Mouse (Mus musculus): ENCODE data around the gene Dnajb11. TPM values are rescaled to one million over a fixed set of nuclear protein-coding genes. Genes with fewer than 3 reads are reported as not detected.

The Dnajb11 gene
- total RNA-seq, 2 experiments from 2014 or later, result 61.1 to 62.5 TPM

DNA sequence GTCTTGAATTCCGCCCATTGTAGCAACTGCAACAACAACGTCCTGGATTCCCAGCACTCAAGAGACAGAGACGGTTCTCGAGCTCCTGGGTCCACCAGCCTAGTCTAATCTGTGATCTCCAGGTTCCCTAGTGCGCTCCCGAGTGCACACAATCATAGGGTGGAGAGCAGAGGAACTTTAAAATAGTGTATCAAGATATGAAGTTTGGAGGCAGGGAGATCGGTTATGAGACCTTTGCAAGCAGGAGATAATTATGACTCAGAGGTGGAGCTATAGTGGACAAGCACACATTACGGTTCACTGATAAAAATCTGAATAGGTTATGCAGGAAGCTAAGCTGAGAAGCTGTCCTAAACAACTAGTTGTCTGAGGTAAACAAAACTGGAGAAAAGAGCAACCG is 872 bp upstream of the Dnajb11 start:
- Histone ChIP-seq H3K27ac (peak overlapping the region; percentile 81), H3K4me3 (peak overlapping the region; percentile 98)
- no peak for TF ChIP-seq CTCF (conservative IDR thresholded peaks at IDR 0.05)
- no peak for DNase-seq (ENCODE audit: low spot score in 2 of 2)

DNA sequence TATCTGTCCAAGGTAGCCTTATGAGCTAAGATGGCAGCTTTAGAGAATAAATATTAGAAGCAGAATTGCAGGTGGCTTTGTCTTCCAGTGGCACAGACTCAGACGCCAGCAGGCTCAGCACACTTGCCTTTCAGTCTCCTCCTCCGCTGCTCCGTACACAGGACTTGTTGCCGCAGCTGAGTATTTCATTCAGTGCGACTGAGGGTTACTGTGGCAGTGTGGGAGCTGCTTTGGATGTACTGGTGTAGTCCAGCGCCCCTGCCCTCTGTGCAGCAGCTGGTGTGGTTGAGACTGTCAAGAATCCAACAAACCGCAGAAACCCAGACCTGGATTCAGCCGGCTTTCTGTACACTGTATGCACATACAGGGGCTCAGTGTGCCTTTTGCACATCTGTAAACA is 14.8 kb downstream of the Dnajb11 start:
- H3K27ac ChIP-seq, result peak overlapping the region; percentile 40; the same call in 1 of the 2 replicates
- no peak overlapping the region for H3K4me3 ChIP-seq
- no peak for DNase-seq (ENCODE audit: low spot score in 2 of 2)
- TF ChIP-seq CTCF (conservative IDR thresholded peaks at IDR 0.05), result no peak

DNA sequence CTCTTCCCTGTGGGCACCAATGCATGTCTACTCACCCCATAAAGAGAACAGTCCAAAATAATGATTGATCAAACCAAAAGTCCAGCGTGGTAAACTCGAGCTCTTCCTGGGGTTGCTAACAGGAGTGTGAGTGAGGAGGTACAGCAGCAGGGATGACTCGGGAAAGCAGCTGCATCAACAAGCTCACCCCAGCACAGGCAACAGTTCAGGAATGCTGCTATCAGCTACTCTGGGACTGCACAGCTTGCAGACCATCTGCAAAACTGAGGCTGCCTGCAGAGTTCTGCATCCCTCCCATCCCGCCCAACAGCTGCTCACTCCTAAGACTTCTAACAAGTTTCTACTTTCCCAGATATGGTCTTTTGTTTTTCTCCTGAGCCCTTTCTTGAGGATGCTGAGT is 15.7 kb downstream of the Dnajb11 start:
- Histone ChIP-seq H3K4me3 (no peak overlapping the region), H3K27ac (peak overlapping the region; percentile 40; the same call in 1 of the 2 replicates)
- no peak for TF ChIP-seq CTCF (conservative IDR thresholded peaks at IDR 0.05)
- DNase-seq (ENCODE audit: low spot score in 2 of 2), result no peak

DNA sequence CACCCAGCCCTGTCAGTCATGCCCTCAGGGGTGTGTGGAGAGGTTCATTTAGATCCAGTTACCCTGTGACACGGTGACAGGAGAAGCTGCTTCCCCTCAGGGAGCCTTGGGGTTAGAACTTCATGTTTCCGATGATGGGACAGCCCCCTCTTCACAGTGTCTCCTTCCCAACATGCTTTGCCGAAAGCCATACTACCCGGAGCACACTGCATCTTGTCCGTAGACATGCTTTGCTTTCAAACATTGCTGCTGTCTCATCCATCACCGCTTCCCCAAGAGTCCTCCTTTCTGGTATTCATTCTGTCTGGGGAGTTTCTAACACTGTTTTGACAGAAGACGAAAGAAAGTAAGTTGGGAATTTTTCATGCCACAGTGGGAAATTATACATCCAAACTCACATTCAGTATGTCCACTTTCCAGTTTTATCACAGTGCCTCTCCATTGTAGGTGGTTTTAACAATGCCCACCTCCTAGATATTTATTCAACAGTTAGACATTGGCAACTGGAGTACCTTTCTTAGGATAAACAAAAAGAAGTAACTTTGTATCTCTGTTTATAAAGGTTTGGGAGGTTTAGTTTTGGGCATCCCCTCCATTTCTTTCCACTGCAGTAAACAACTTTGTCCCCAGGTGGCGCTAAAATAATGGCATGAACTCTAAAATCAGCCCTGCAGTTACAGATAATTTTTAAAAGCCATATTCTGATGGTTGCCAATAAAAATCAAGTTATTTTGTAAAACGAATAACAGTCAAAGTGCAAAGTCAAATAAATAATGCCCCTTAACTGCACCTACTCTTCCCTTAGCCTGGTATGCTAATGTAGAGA is 18.8 kb downstream of the Dnajb11 start:
- TF ChIP-seq CTCF (conservative IDR thresholded peaks at IDR 0.05), result peak; percentile 89
- peak in 1 of 2 experiments; percentile 55 for DNase-seq (ENCODE audit: low spot score in 2 of 2)
- no peak overlapping the region for H3K4me3 ChIP-seq
- 0 out of 2 replicates have a peak overlapping the region, but pooled peaks have one; percentile 23 for H3K27ac ChIP-seq

DNA sequence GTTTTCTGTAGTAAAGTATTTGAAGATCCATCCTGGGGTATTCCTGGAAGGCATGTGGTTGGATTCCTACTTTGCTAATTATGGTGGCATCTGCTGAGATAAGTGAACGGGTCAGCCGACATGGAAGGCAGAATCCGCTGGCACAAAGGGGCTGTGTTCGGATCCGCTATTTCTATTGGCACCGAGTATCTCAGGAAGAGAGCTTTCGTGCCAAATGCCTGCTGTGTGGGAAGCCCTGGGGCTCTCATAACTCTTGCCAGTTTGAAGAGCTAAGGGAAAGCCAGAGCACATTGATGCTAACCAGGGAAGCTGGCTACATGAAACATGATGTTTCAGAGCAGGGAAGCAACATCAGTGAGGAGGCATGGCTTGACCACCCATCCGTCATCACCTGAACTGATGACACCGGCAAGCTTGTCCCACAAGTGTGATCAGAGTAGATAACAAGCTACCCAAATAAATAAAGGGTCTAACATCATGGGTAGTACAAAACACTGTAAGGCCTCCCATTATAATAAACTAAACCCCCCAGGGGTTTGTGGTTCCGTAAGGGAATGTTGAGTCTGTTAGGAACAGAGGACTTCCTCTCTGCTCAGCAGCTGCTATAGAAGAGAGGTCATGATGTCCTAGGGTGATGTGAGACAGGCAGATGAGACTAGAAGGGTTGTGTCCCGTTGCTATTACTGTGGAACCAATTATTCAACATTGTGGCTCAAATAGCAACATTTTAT is 20.2 kb downstream of the Dnajb11 start:
- peak; percentile 27 to 29 for DNase-seq (ENCODE audit: low spot score in 2 of 2)
- Histone ChIP-seq H3K4me3 (no peak overlapping the region), H3K27ac (no peak overlapping the region)
- no peak for TF ChIP-seq CTCF (conservative IDR thresholded peaks at IDR 0.05)

DNA sequence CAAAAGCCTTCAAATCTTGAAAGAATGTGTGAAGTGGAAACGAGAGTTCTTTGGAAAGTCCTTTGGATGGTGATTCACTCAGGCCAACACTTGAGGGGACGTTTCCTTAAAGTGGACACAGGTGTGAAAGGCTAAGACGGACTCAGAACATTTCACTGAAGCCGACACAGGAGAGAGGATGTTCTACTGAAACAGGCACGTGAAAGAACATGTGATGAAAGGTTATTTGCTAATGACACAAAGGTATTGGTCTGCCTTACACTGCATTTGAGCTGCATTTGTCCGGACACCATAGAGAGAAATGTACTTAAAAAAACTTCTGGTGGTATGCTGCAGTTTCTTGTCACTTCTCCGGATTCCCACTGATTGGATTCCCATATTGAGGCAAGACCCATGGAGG is 21.1 kb downstream of the Dnajb11 start:
- no peak overlapping the region for H3K27ac ChIP-seq
- H3K4me3 ChIP-seq, result no peak overlapping the region
- no peak for TF ChIP-seq CTCF (conservative IDR thresholded peaks at IDR 0.05)

DNA sequence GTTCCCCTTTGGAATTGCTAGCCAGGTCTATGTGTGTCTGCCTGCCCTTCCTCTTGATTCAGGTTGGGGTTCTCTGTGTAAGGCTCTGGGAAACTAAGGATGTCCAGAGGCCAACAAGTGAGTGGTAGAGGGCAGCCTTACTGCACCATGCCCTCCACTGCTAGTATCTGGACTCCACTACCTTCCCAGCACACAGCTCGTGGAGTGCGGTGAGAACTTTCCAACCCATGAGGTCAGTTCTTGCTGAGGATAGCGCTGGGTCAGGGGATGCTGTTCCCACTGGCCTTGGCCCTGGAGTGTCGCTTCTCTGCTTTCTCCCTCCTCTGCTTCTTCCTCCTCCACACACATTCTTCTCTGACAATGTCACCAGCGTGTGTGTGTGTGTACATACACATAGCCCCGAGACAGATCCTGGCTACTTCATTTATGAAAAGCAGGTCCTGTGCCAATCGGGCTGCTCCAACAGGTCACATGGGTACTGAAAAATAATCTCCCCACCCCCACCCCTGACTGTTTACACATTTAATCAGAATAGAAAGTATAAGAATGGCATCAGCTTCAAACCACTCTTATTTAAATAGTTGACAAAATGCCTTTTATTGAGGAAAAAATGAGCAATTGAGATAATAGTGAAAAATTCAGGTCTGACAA is 22.4 kb downstream of the Dnajb11 start:
- TF ChIP-seq CTCF (conservative IDR thresholded peaks at IDR 0.05), result no peak

More for the DNA sequence above, 21.1 kb downstream of the Dnajb11 start:
- no peak for DNase-seq (ENCODE audit: low spot score in 2 of 2)

DNA sequence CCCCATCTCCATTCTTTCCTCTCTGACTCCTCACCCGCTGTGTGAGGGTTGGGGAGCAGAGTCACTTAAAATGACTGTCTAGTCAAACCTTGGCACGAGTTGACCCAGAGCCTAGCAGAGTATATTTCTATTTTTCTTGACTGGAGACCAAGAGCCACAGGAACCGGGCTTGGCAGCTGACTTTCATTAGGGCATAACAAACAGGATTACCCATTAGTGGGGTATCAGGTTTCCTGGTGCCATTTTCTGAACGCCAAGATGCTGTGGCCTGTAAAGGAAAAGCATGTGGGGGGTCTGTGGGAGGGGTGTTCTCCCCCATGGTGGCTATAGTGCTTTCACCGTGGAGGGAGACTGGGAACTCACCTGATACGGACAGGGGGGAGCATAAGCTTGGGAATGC is 23.3 kb downstream of the Dnajb11 start:
- H3K27ac ChIP-seq, result no peak overlapping the region
- no peak for TF ChIP-seq CTCF (conservative IDR thresholded peaks at IDR 0.05)
- H3K4me3 ChIP-seq, result no peak overlapping the region
- no peak for DNase-seq (ENCODE audit: low spot score in 2 of 2)

More for the DNA sequence above, 22.4 kb downstream of the Dnajb11 start:
- no peak for DNase-seq (ENCODE audit: low spot score in 2 of 2)
- Histone ChIP-seq H3K27ac (no peak overlapping the region), H3K4me3 (no peak overlapping the region)

DNA sequence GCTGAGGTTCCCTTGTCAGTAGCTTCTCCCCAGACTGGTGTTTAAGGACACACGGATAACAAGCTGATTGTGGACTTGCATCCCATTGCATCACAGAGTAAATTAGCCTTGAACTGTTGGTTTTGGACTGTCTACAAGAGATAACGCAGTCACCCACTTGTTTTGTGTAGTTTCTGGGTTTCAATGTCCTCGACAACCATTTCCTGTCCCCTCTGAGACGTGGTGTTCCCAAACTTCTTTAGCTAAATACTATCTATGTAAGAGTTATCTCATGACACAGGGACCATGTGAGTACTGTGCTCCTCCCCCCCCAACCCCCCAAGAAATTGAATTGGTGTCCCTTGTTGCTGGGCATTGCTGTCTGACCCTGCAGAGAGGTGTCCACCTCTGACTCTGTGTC is 23.8 kb downstream of the Dnajb11 start:
- H3K27ac ChIP-seq, result no peak overlapping the region
- TF ChIP-seq CTCF (conservative IDR thresholded peaks at IDR 0.05), result no peak
- no peak overlapping the region for H3K4me3 ChIP-seq
- no peak for DNase-seq (ENCODE audit: low spot score in 2 of 2)

DNA sequence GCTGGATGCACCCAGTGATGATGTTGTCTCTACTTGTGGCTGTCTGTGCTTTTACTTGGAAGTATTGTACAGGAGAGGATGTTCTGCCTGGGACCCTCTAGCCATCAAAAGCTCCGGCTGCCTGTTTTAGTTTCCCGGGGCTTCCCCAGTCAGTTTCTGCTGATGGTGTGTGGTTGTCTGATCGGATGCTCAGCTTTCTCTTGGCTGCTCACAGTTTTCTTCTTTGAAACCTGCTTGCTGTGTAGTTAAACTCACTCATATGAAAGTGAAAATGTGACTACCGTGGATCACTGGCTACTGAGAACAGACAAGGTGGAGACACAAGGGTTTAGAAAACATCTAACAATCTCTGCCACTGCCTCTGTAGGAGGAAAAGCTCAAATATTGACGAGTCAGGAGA is 25.8 kb downstream of the Dnajb11 start:
- TF ChIP-seq CTCF (conservative IDR thresholded peaks at IDR 0.05), result no peak
- DNase-seq (ENCODE audit: low spot score in 2 of 2), result no peak
- Histone ChIP-seq H3K4me3 (no peak overlapping the region), H3K27ac (no peak overlapping the region)

DNA sequence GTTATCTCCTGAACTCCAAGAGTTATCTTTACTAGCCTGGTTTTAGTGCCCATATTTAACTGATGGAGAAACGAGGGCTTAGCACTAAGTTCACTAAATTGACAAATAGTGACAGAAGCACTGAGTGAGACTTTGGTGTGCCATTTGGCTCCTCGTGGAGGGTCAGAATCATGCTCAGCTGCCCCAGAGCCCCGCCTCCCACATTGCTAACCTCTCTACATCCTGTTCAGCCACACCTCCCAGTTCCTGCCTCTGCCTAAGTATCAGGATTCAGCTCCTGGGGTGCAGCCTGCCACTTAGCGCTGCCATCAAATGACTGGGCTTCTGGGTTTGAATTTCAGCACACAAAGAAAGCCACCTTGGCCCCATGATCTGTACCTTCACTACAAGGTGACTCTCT is 27.7 kb downstream of the Dnajb11 start:
- Histone ChIP-seq H3K4me3 (no peak overlapping the region), H3K27ac (no peak overlapping the region)
- no peak for DNase-seq (ENCODE audit: low spot score in 2 of 2)
- TF ChIP-seq CTCF (conservative IDR thresholded peaks at IDR 0.05), result no peak

DNA sequence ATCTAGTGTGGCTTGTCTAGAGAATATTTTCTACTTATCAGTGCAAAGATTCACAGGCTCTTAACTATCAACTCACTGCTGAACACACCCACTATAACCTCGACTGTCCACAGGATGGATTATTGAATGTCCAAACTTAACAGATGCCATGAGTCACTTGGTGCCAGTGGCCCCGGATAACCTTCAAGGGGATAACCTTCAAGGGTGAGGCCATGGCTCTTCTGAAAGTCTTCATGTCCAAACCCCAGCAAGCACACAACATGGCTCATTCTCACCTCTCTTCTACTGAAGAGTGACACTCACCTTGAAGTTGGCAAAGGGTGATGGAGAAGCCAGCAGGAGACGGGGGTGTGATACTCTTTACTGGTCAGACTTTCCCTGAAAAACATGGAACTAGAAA is 29.1 kb downstream of the Dnajb11 start:
- TF ChIP-seq CTCF (conservative IDR thresholded peaks at IDR 0.05), result no peak
- Histone ChIP-seq H3K27ac (no peak overlapping the region), H3K4me3 (no peak overlapping the region)
- DNase-seq (ENCODE audit: low spot score in 2 of 2), result no peak

DNA sequence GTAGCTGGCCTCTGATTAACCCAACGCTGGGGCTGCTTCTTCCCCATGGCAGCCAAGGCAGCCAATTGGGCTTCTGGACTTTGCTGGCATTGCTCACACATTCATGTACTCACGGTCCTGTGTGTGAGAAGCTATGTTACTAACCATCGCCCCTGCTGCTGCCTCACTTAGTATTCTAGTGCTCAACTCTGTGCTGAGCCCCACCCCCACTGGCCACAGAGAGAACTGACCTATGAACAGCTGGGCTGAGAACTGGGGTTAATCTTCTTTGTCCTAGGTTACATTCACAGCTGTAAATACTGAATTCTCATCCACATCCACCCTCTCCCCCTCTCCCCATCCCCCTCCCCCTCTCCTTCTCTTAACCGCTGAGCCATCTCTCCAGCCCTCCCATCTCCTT is 31.2 kb downstream of the Dnajb11 start:
- TF ChIP-seq CTCF (conservative IDR thresholded peaks at IDR 0.05), result no peak
- Histone ChIP-seq H3K27ac (no peak overlapping the region), H3K4me3 (no peak overlapping the region)
- DNase-seq (ENCODE audit: low spot score in 2 of 2), result no peak

Data from layer of hippocampus, adult 2 months (tissue).